Mouse (Mus musculus) E14TG2a.4 (cell line): ENCODE data around the gene Ctf2.
"Not testable (repeated sequence)": the region's sequence is repeated elsewhere in the genome, so short reads cannot be mapped to it uniquely, and the experiment has no call there.

ENCODE experiments used
- H3K27me3 ChIP-seq: 2 replicates; pipeline ENCODE4 v1.6.1; 2014; ENCODE audit warnings: low read length, control low read depth; ENCODE audit not compliant: insufficient read depth
- H3K36me3 ChIP-seq: 2 replicates; pipeline ENCODE4 v1.6.1; 2014; ENCODE audit warnings: low read length, control low read depth; ENCODE audit not compliant: insufficient read depth
- H3K4me1 ChIP-seq: replicated peaks from 2 replicates; pipeline ENCODE4 v1.6.1; 2014; ENCODE audit warnings: low read depth, low read length, control low read depth
- H3K4me3 ChIP-seq: replicated peaks from 2 replicates; pipeline ENCODE4 v1.5.1; 2014; ENCODE audit warnings: mild to moderate bottlenecking, low read length
- H3K9me3 ChIP-seq: 2 replicates; pipeline ENCODE4 v1.6.1; 2014; ENCODE audit warnings: low read length, control low read depth
- CTCF ChIP-seq: conservative IDR thresholded peaks from 2 replicates; pipeline ENCODE4 v1.5.1; 2014; ENCODE audit warnings: low read length
- NANOG ChIP-seq: IDR thresholded peaks from 2 replicates; pipeline ENCODE4 v1.6.1; 2014; ENCODE audit warnings: borderline replicate concordance, low read length, mixed read lengths
- POU5F1 ChIP-seq: IDR thresholded peaks from 2 replicates; pipeline ENCODE4 v1.6.1; 2014; ENCODE audit warnings: low read length, borderline replicate concordance

Gene Ctf2

GRCm38 (mm10) chr7:127703561-127704178 is 28.3 kb downstream of the Ctf2 start:
- no peaks in the 10 kb centered on the region for H3K27me3 ChIP-seq
- no peak for TF ChIP-seq NANOG
- TF ChIP-seq CTCF = no peak
- TF ChIP-seq POU5F1 = no peak
- H3K9me3 ChIP-seq = no peaks in the 10 kb centered on the region
- H3K4me1 ChIP-seq = peaks cover 35% of the 10 kb centered on the region
- no peak overlapping the region for H3K4me3 ChIP-seq
- peaks cover 51% of the 10 kb centered on the region for H3K36me3 ChIP-seq

GRCm38 (mm10) chr7:127700712-127701331 is 31.1 kb downstream of the Ctf2 start:
- Histone ChIP-seq H3K4me3 (no peak overlapping the region), H3K4me1 (peaks cover 14% of the 10 kb centered on the region), H3K27me3 (no peaks in the 10 kb centered on the region), H3K36me3 (peaks cover 37% of the 10 kb centered on the region), H3K9me3 (no peaks in the 10 kb centered on the region)
- TF ChIP-seq NANOG = no peak
- no peak for TF ChIP-seq CTCF
- no peak for TF ChIP-seq POU5F1

- Histone ChIP-seq H3K27me3 (no peaks in the 10 kb centered on the region), H3K4me3 (no peak overlapping the region), H3K4me1 (peaks cover 11% of the 10 kb centered on the region), H3K9me3 (no peaks in the 10 kb centered on the region), H3K36me3 (peaks cover 20% of the 10 kb centered on the region)
- TF ChIP-seq POU5F1 (no peak), NANOG (no peak), CTCF (no peak)
Observed at GRCm38 (mm10) chr7:127698986-127699385, 33.0 kb downstream of the Ctf2 start.

- not testable (repeated sequence) for H3K4me3 ChIP-seq, H3K27me3 ChIP-seq, H3K36me3 ChIP-seq, H3K9me3 ChIP-seq
- peaks cover 37% of the 10 kb centered on the region for H3K4me1 ChIP-seq
Observed at GRCm38 (mm10) chr7:127693730-127694129, 38.2 kb downstream of the Ctf2 start.

DNA sequence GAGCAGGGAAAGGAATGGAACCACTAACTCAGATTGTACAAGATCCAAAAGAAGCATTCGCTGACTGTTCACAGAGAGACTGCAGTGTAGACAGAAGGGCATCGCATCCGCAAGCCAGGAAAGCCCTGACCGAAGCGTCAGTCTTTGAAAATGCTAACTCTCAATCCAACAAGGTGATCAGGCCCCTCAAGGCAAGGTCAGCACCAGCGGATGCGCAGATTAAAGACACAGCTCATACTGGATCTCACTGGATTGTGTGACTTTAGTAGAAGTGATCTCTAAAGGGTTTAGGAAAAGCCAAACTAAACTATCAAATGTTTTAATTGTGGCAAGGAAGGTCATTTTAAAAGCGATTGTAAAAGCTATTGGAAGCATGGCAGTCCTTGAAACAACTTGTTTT is 38.7 kb downstream of the Ctf2 start:
- H3K27me3 ChIP-seq = 0 out of 2 replicates have a peak, but pooled peaks cover 4% of the 10 kb centered on the region
- no peak overlapping the region for H3K4me3 ChIP-seq
- TF ChIP-seq CTCF = no peak
- TF ChIP-seq POU5F1 = no peak
- TF ChIP-seq NANOG = no peak
- H3K4me1 ChIP-seq = peaks cover 37% of the 10 kb centered on the region
- H3K9me3 ChIP-seq = no peaks in the 10 kb centered on the region
- H3K36me3 ChIP-seq = no peaks in the 10 kb centered on the region

- H3K27me3 ChIP-seq = 0 out of 2 replicates have a peak, but pooled peaks cover 4% of the 10 kb centered on the region
- TF ChIP-seq POU5F1 = no peak
- TF ChIP-seq CTCF = no peak
- TF ChIP-seq NANOG = no peak
- peak overlapping the region; percentile 69 for H3K4me3 ChIP-seq
- no peaks in the 10 kb centered on the region for H3K9me3 ChIP-seq
- H3K36me3 ChIP-seq = no peaks in the 10 kb centered on the region
- H3K4me1 ChIP-seq = peaks cover 46% of the 10 kb centered on the region
Observed at GRCm38 (mm10) chr7:127691221-127691989, 40.6 kb downstream of the Ctf2 start.

DNA sequence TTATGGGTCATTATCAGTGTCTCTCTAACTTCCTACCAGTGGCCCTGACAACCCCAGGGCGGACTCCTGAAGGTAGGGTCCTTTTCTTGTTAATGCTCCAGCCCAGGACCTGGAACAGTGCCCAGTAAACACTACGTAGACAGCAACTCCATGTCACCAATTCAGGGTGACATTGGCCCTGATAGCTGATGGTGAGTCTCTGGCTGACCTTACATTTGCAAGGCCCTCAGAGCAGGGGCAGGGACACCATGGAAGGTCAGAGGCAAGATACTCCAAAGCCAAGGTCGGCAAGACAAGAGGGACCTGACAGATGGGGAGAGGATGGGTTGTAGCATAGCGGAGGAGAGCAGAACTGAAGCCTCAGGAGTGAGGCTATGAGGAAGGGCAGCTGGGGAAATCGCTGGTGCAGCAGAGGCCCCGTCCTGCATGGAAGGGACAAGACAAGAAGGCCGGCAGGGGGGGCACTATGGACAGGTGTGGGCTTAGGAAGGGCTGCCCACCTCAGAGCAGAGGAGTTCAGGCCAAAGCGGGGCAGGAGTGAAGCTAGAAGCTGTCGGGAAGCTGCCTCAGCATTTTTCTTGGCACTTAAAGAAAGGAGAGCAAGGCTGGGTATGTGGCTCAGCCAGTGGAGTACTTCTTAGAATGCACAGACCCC is 42.2 kb downstream of the Ctf2 start:
- 0 out of 2 replicates have a peak, but pooled peaks cover 4% of the 10 kb centered on the region for H3K27me3 ChIP-seq
- TF ChIP-seq POU5F1 = no peak
- TF ChIP-seq CTCF = no peak
- no peak for TF ChIP-seq NANOG
- H3K4me3 ChIP-seq = no peak overlapping the region
- H3K9me3 ChIP-seq = no peaks in the 10 kb centered on the region
- no peaks in the 10 kb centered on the region for H3K36me3 ChIP-seq
- peaks cover 57% of the 10 kb centered on the region for H3K4me1 ChIP-seq

DNA sequence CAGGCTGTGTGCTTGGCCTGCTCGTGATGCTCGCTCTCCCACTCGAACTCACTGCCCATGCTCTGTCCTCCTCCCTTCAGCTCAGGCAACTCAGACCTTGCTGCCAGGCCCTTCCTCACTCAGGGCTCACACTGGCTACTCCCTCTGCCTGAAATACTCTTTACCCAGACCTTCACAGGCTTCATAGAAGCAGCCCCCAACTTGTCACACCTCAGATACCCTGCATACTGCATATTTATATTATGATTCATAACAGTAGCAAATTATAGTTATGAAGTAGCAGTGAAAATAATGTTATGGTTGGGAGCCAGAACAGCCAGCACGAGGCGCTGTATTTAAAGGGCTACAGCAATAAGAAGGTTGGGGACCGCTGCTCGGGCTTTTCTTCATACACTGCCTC is 43.0 kb downstream of the Ctf2 start:
- Histone ChIP-seq H3K36me3 (no peaks in the 10 kb centered on the region), H3K9me3 (no peaks in the 10 kb centered on the region), H3K27me3 (0 out of 2 replicates have a peak, but pooled peaks cover 4% of the 10 kb centered on the region), H3K4me3 (no peak overlapping the region), H3K4me1 (peaks cover 60% of the 10 kb centered on the region)
- TF ChIP-seq NANOG = no peak
- TF ChIP-seq POU5F1 = no peak
- TF ChIP-seq CTCF = no peak
